ENCODE assay signal across 27 mouse cellular contexts in genomic region chr6:122843759-122844158, GRCm38 (mm10).
"Had no signal": no experiment of that assay in that cellular context is flagged by ENCODE, and none has a peak within 500 bp of the region (broad histone marks: within the 10 kb centered on the region; RNA-seq: fewer than 3 reads in every experiment).

No protein-coding gene starts in this region.

- H3K27ac ChIP-seq: heart, adult 2 months; hindbrain, embryonic 10.5 days; hindbrain, embryonic 12.5 days; hindbrain, embryonic 14.5 days; intestine, embryonic 15.5 days; layer of hippocampus, adult 2 months; left cerebral cortex, adult 2 months; limb, embryonic 10.5 days; limb, embryonic 12.5 days; liver, embryonic 13.5 days; liver, embryonic 15.5 days had no signal

- H3K27me3 ChIP-seq: hindbrain, embryonic 12.5 days; intestine, embryonic 15.5 days; limb, embryonic 12.5 days; liver, embryonic 13.5 days; liver, embryonic 15.5 days had no signal

- H3K4me1 ChIP-seq: hindbrain, embryonic 10.5 days; hindbrain, embryonic 12.5 days; intestine, embryonic 15.5 days; limb, embryonic 10.5 days; limb, embryonic 12.5 days; liver, embryonic 13.5 days; liver, embryonic 15.5 days had no signal

- DNase-seq: gastrocnemius, postnatal 14 days; gastrocnemius, postnatal 36 days; heart, adult 2 months; heart, postnatal 10 days; heart, postnatal 4 days; kidney, adult 18-20 months; kidney, adult 8-10 months; kidney, postnatal 10 days; kidney, postnatal 25 days; kidney, postnatal 4 days; liver; liver, embryonic 13.5 days; liver, postnatal 0 days had no signal

- H3K4me2 ChIP-seq: heart, embryonic 11.5 days; hindbrain, embryonic 12.5 days; hindbrain, embryonic 14.5 days; intestine, embryonic 15.5 days; limb, embryonic 12.5 days; liver, embryonic 11.5 days; liver, embryonic 13.5 days; liver, embryonic 15.5 days had no signal

- H3K9me3 ChIP-seq: hindbrain, embryonic 12.5 days; intestine, embryonic 15.5 days; limb, embryonic 10.5 days; liver, embryonic 13.5 days; liver, embryonic 15.5 days had no signal

- H3K9ac ChIP-seq: hindbrain, embryonic 12.5 days; hindbrain, embryonic 14.5 days; intestine, embryonic 15.5 days; limb, embryonic 12.5 days; liver, embryonic 13.5 days; liver, embryonic 15.5 days; liver, postnatal 0 days had no signal

- ATAC-seq: hindbrain, embryonic 16.5 days; inflammation-experienced regulatory T-cells, adult 6 months; intestine, embryonic 15.5 days; intestine, postnatal 0 days; liver, postnatal 0 days had no signal

- H3K4me3 ChIP-seq: heart, adult 2 months; hindbrain, embryonic 10.5 days; hindbrain, embryonic 12.5 days; intestine, embryonic 15.5 days; layer of hippocampus, adult 2 months; left cerebral cortex, adult 2 months; limb, embryonic 10.5 days; limb, embryonic 12.5 days; liver, embryonic 13.5 days; liver, embryonic 15.5 days had no signal
